18 mouse cellular contexts compared by ENCODE assay signal in the genomic region with DNA sequence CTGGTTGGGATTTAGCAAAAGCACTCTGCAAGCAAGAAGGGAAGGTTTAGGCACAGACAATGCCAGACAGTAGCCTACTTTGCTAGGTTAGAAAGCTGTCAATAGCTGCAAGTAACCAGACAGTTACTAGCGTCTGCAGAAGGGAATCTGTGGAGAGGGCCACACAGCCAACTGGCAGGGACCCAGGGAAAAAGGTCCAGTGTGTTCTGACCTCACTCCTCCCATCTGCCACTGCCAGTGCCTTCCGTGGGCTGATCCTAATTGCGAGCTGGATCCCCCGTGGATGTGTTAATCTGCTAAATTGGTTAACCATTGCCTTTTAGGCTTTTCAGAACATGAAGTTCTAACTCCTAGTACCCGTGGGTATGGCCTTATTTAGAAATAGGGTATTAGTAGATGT. TPM values are rescaled to one million over a fixed set of nuclear protein-coding genes. Genes with fewer than 3 reads are reported as not detected.
DNase-seq lines count a peak whose midpoint lies in the region; ATAC-seq and TF ChIP-seq lines count a peak whose summit lies in the region.
"Had no signal": no experiment of that assay in that cellular context is flagged by ENCODE, and none has a peak within 500 bp of the region (broad histone marks: within the 10 kb centered on the region; RNA-seq: fewer than 3 reads in every experiment).

No protein-coding gene starts in this region.

- DNase-seq in adrenal gland, adult (ENCODE audit: inconsistent age in 2 of 2, low spot score in 1 of 2), result peak; percentile 49 to 51
- DNase-seq in adrenal gland, adult 2 months, result no peak
- DNase-seq in hindbrain, postnatal 0 days (ENCODE audit: low spot score), result peak; percentile 29
- DNase-seq in MN1 (ENCODE audit: low spot score), result peak; percentile 18
- peak; percentile 39 to 51 for DNase-seq in cerebellum, postnatal 36 days
- no peak for DNase-seq in forebrain, embryonic 14.5 days (ENCODE audit: low spot score)
- no peak for DNase-seq in embryo, embryonic 10 days (ENCODE audit: low spot score)
- DNase-seq: right cerebral cortex, postnatal 14 days; thymus, postnatal 4 days had no signal

- H3K4me3 ChIP-seq in hindbrain, postnatal 0 days (ENCODE audit: low read length), result no peak overlapping the region
- no peak overlapping the region for H3K4me3 ChIP-seq in hindbrain, embryonic 12.5 days
- no peak overlapping the region for H3K4me3 ChIP-seq in forebrain, embryonic 14.5 days (ENCODE audit: low read depth, low read length)
- H3K4me3 ChIP-seq: heart, adult 2 months; lung, embryonic 15.5 days; megakaryocyte, embryonic 14.5 days; myocyte had no signal

- 60% methylated on average over 5 of the region's 5 CpGs for WGBS in hindbrain, postnatal 0 days
- 82% methylated on average over 5 of the region's 5 CpGs for WGBS in hindbrain, embryonic 12.5 days
- WGBS in forebrain, embryonic 14.5 days, result 69% methylated on average over 5 of the region's 5 CpGs

- H3K4me2 ChIP-seq in hindbrain, postnatal 0 days (ENCODE audit: low read depth, low read length), result no peak overlapping the region
- H3K4me2 ChIP-seq in hindbrain, embryonic 12.5 days (replicated peaks), result no peak overlapping the region
- H3K4me2 ChIP-seq in forebrain, embryonic 14.5 days (ENCODE audit: low read length), result no peak overlapping the region
- H3K4me2 ChIP-seq: lung, embryonic 15.5 days had no signal

- H3K9ac ChIP-seq in hindbrain, postnatal 0 days (replicated peaks; ENCODE audit: low read length), result no peak overlapping the region
- H3K9ac ChIP-seq in hindbrain, embryonic 12.5 days, result no peak overlapping the region
- no peak overlapping the region for H3K9ac ChIP-seq in forebrain, embryonic 14.5 days (ENCODE audit: low read length)
- H3K9ac ChIP-seq: lung, embryonic 15.5 days had no signal

- peaks cover 14% of the 10 kb centered on the region for H3K36me3 ChIP-seq in hindbrain, postnatal 0 days (ENCODE audit: insufficient read depth, low read length)
- H3K36me3 ChIP-seq in hindbrain, embryonic 12.5 days, result peaks cover 27% of the 10 kb centered on the region
- H3K36me3 ChIP-seq in forebrain, embryonic 14.5 days (ENCODE audit: control insufficient read depth, insufficient read depth, low read length), result peaks cover 29% of the 10 kb centered on the region

- no peaks in the 10 kb centered on the region for H3K27me3 ChIP-seq in hindbrain, postnatal 0 days (ENCODE audit: insufficient read depth, low read length)
- no peaks in the 10 kb centered on the region for H3K27me3 ChIP-seq in hindbrain, embryonic 12.5 days
- H3K27me3 ChIP-seq in forebrain, embryonic 14.5 days (replicated peaks; ENCODE audit: control insufficient read depth, insufficient read depth, low read length), result no peaks in the 10 kb centered on the region
- H3K27me3 ChIP-seq: lung, embryonic 15.5 days had no signal

- no peak for TF ChIP-seq CTCF in hindbrain, postnatal 0 days (IDR thresholded peaks at IDR 0.05; ENCODE audit: low read depth)

- H3K9me3 ChIP-seq in hindbrain, postnatal 0 days (ENCODE audit: low read length), result no peaks in the 10 kb centered on the region
- no peaks in the 10 kb centered on the region for H3K9me3 ChIP-seq in hindbrain, embryonic 12.5 days (replicated peaks)
- H3K9me3 ChIP-seq in forebrain, embryonic 14.5 days (replicated peaks; ENCODE audit: control insufficient read depth, low read length), result no peaks in the 10 kb centered on the region
- H3K9me3 ChIP-seq: lung, embryonic 15.5 days; megakaryocyte, embryonic 14.5 days had no signal

- H3K27ac ChIP-seq in hindbrain, postnatal 0 days, result no peak overlapping the region
- no peak overlapping the region for H3K27ac ChIP-seq in hindbrain, embryonic 12.5 days
- no peak overlapping the region for H3K27ac ChIP-seq in forebrain, embryonic 14.5 days (ENCODE audit: low read depth, low read length)
- H3K27ac ChIP-seq: heart, adult 2 months; lung, embryonic 15.5 days had no signal

- H3K4me1 ChIP-seq in hindbrain, postnatal 0 days (ENCODE audit: insufficient read depth, low read length), result no peaks in the 10 kb centered on the region
- no peaks in the 10 kb centered on the region for H3K4me1 ChIP-seq in hindbrain, embryonic 12.5 days
- no peaks in the 10 kb centered on the region for H3K4me1 ChIP-seq in forebrain, embryonic 14.5 days (ENCODE audit: control insufficient read depth, insufficient read depth, low read length)
- H3K4me1 ChIP-seq: lung, embryonic 15.5 days had no signal

- ATAC-seq in hindbrain, postnatal 0 days, result no peak
- no peak for ATAC-seq in hindbrain, embryonic 12.5 days (ENCODE audit: low FRiP score)
- ATAC-seq in forebrain, embryonic 14.5 days, result no peak
- ATAC-seq: intestine, postnatal 0 days had no signal

RNA-seq across cellular contexts. Expression of gene Selenos, which starts 14.7 kb away (rescaled TPM):
- total RNA-seq in adrenal gland, adult 2 months (2021), result 100 to 1,000 TPM in 1 of 2 experiments, 10 to 100 TPM in 1; 79.6 to 100 TPM
- polyA plus RNA-seq in adrenal gland, adult 2 months (2012; rRNA removed), result 163 and 188 TPM in 2 replicates
- 30.4 and 32.4 TPM in 2 replicates for total RNA-seq in hindbrain, postnatal 0 days (2014; rRNA removed)
- polyA plus RNA-seq in hindbrain, postnatal 0 days (2015; fragmentation: Nextera tagmentation; extraction: Ambion mirVana), result 115 and 131 TPM in 2 replicates
- polyA plus RNA-seq in hindbrain, embryonic 12.5 days (2016; fragmentation: Nextera tagmentation; extraction: Ambion mirVana), result 82.2 and 83.7 TPM in 2 replicates
- 78.6 and 78.8 TPM in 2 replicates for polyA plus RNA-seq in forebrain, embryonic 14.5 days (2014; fragmentation: Nextera tagmentation; extraction: Ambion mirVana)

RNA-seq across cellular contexts. Expression of gene Chsy1, which starts 15.2 kb away (rescaled TPM):
- total RNA-seq in adrenal gland, adult 2 months (2021), result 10 to 100 TPM; 12.6 to 17.0 TPM
- 3.2 and 4.1 TPM in 2 replicates for polyA plus RNA-seq in adrenal gland, adult 2 months (2012; rRNA removed)
- total RNA-seq in hindbrain, postnatal 0 days (2014; rRNA removed), result 32.9 and 35.5 TPM in 2 replicates
- 7.9 and 8.4 TPM in 2 replicates for polyA plus RNA-seq in hindbrain, postnatal 0 days (2015; fragmentation: Nextera tagmentation; extraction: Ambion mirVana)
- polyA plus RNA-seq in hindbrain, embryonic 12.5 days (2016; fragmentation: Nextera tagmentation; extraction: Ambion mirVana), result 15.6 and 16.1 TPM in 2 replicates
- polyA plus RNA-seq in forebrain, embryonic 14.5 days (2014; fragmentation: Nextera tagmentation; extraction: Ambion mirVana), result 17.8 and 19.5 TPM in 2 replicates

RNA-seq across cellular contexts. Expression of gene Snrpa1, which starts 35.3 kb away (rescaled TPM):
- total RNA-seq in adrenal gland, adult 2 months (2021), result 10 to 100 TPM; 29.9 to 32.6 TPM
- 1.1 and 3.3 TPM in 2 replicates for polyA plus RNA-seq in adrenal gland, adult 2 months (2012; rRNA removed)
- total RNA-seq in hindbrain, postnatal 0 days (2014; rRNA removed), result 22.6 and 26.5 TPM in 2 replicates
- 119 and 127 TPM in 2 replicates for polyA plus RNA-seq in hindbrain, postnatal 0 days (2015; fragmentation: Nextera tagmentation; extraction: Ambion mirVana)
- polyA plus RNA-seq in hindbrain, embryonic 12.5 days (2016; fragmentation: Nextera tagmentation; extraction: Ambion mirVana), result 174 and 175 TPM in 2 replicates
- polyA plus RNA-seq in forebrain, embryonic 14.5 days (2014; fragmentation: Nextera tagmentation; extraction: Ambion mirVana), result 151 and 157 TPM in 2 replicates

RNA-seq across cellular contexts. Expression of gene Gm45213, which starts 50.7 kb away (rescaled TPM):
- total RNA-seq in adrenal gland, adult 2 months (2021), result not detected
- not detected in 2 replicates for polyA plus RNA-seq in adrenal gland, adult 2 months (2012; rRNA removed)
- not detected in 2 replicates for total RNA-seq in hindbrain, postnatal 0 days (2014; rRNA removed)
- not detected in 2 replicates for polyA plus RNA-seq in hindbrain, postnatal 0 days (2015; fragmentation: Nextera tagmentation; extraction: Ambion mirVana)
- not detected in 2 replicates for polyA plus RNA-seq in hindbrain, embryonic 12.5 days (2016; fragmentation: Nextera tagmentation; extraction: Ambion mirVana)
- not detected in 2 replicates for polyA plus RNA-seq in forebrain, embryonic 14.5 days (2014; fragmentation: Nextera tagmentation; extraction: Ambion mirVana)
- total RNA-seq: heart, adult 2 months; layer of hippocampus, postnatal 14 days had no signal
- polyA plus RNA-seq: heart, adult 2 months; hindbrain, embryonic 11.5 days; intestine, postnatal 0 days; limb, embryonic 14.5 days; lung, embryonic 15.5 days; myocyte had no signal

Comparison
In these comparisons a context has a peak if more than half of its experiments do, and no peak if none do; other contexts are left out.
1. DNase-seq: peak in adrenal gland, adult (2 of 2), hindbrain, postnatal 0 days (single experiment), MN1 (single experiment) and cerebellum, postnatal 36 days (2 of 2); none in adrenal gland, adult 2 months (single experiment), forebrain, embryonic 14.5 days (single experiment) and embryo, embryonic 10 days (single experiment).
2. RNA of gene Snrpa1, which starts 35.3 kb away (polyA plus RNA-seq): 174 to 175 TPM in hindbrain, embryonic 12.5 days, 151 to 157 TPM in forebrain, embryonic 14.5 days and 119 to 127 TPM in hindbrain, postnatal 0 days; 1.1 to 3.3 TPM in adrenal gland, adult 2 months; every median in the first group is over 10 times any median in the second.